ENCODE assay signal across 18 mouse cellular contexts in the genomic region with DNA sequence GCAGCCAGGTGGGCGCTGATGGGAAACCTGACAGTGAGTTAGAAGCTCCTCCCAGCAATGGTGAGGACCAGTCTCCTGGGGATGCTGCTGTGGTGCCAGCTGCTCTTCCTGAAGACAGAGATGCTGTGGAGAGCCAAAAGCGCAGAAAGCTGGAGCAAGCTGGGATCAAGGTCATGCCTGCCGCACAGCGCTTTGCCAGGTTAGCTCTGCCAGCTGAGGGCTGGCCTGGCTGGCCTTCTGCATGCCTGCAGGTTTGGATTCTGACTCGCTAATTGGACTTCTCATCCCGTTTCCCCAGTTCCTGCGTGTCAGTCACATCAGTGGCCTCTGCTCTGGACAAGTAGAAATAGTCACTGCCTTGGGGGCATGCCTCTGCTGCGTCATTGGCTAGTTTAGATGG.
A peak's percentile ranks its signal among the peaks of the same experiment; 100 is the strongest.
DNase-seq lines count a peak whose midpoint lies in the region; ATAC-seq lines count a peak whose summit lies in the region.
"Had no signal": no experiment of that assay in that cellular context is flagged by ENCODE, and none has a peak within 500 bp of the region (broad histone marks: within the 10 kb centered on the region; RNA-seq: fewer than 3 reads in every experiment).

No protein-coding gene starts in this region.

- H3K4me1 ChIP-seq in intestine, embryonic 15.5 days (replicated peaks): no peaks in the 10 kb centered on the region
- H3K4me1 ChIP-seq: liver, embryonic 12.5 days had no signal

- H3K9ac ChIP-seq in intestine, embryonic 15.5 days: no peak overlapping the region
- H3K9ac ChIP-seq: limb, embryonic 12.5 days; liver, embryonic 12.5 days had no signal

- intact Hi-C loops in left cerebral cortex, postnatal 4 days (cut with DNase I): no loop called here
- intact Hi-C loops in heart, postnatal 14 days (cut with DNase I): no loop called here

- H3K4me2 ChIP-seq in intestine, embryonic 15.5 days (replicated peaks): no peak overlapping the region
- H3K4me2 ChIP-seq: limb, embryonic 12.5 days; liver, embryonic 12.5 days had no signal

- DNase-seq in gastrocnemius, adult 18-20 months (ENCODE audit: low spot score): peak; percentile 33
- DNase-seq in gastrocnemius, postnatal 4 days (ENCODE audit: low spot score in 2 of 2): no peak
- DNase-seq in left cerebral cortex, postnatal 4 days: peak; percentile 24
- DNase-seq in left cerebral cortex, adult 8-10 months (ENCODE audit: low spot score in 2 of 2): no peak
- DNase-seq in adrenal gland, postnatal 25 days: peak; percentile 42
- peak; percentile 39 to 53 for DNase-seq in heart, postnatal 14 days
- DNase-seq in lung, postnatal 25 days (ENCODE audit: low spot score): no peak
- DNase-seq: cerebellum, adult 18-20 months; kidney, adult 9 months; lung, adult 2 months; lung, postnatal 36 days; thymus, postnatal 25 days had no signal

- 91% methylated on average over 8 of the region's 8 CpGs for WGBS in intestine, embryonic 15.5 days

- no peak overlapping the region for H3K4me3 ChIP-seq in intestine, embryonic 15.5 days (replicated peaks)
- H3K4me3 ChIP-seq: hindbrain, embryonic 10.5 days; left cerebral cortex, adult 2 months; limb, embryonic 12.5 days; liver, embryonic 12.5 days had no signal

- H3K27ac ChIP-seq in intestine, embryonic 15.5 days: no peak overlapping the region
- H3K27ac ChIP-seq: hindbrain, embryonic 10.5 days; left cerebral cortex, adult 2 months; limb, embryonic 12.5 days; liver, embryonic 12.5 days had no signal

- H3K27me3 ChIP-seq in intestine, embryonic 15.5 days (replicated peaks): no peaks in the 10 kb centered on the region
- H3K27me3 ChIP-seq: limb, embryonic 12.5 days; liver, embryonic 12.5 days had no signal

- H3K36me3 ChIP-seq in intestine, embryonic 15.5 days: no peaks in the 10 kb centered on the region
- H3K36me3 ChIP-seq: liver, embryonic 12.5 days had no signal

- no peak for ATAC-seq in intestine, embryonic 15.5 days
- ATAC-seq: liver, embryonic 12.5 days; midbrain, embryonic 16.5 days had no signal

- H3K9me3 ChIP-seq in intestine, embryonic 15.5 days: no peaks in the 10 kb centered on the region
- H3K9me3 ChIP-seq: hindbrain, embryonic 10.5 days; limb, embryonic 12.5 days; liver, embryonic 12.5 days had no signal

Comparison
In these comparisons a context has a peak if more than half of its experiments do, and no peak if none do; other contexts are left out.
1. DNase-seq: peak in gastrocnemius, adult 18-20 months (single experiment), left cerebral cortex, postnatal 4 days (single experiment), adrenal gland, postnatal 25 days (single experiment) and heart, postnatal 14 days (2 of 2); none in gastrocnemius, postnatal 4 days (0 of 2), left cerebral cortex, adult 8-10 months (0 of 2) and lung, postnatal 25 days (single experiment).